Mouse (Mus musculus) left cerebral cortex, postnatal 10 days (tissue): ENCODE measurements at regions not wholly inside any gene's neighbourhood (a gene's known extent, or its start where the extent isn't known, plus 50 kb on each side); places are given as distances from the start of the nearest gene placed in this dataset.

ENCODE experiments used
- DNase-seq, 2 experiments: peaks; one replicate each; pipeline ENCODE4 v3.0.0; 2021 to 2022; ENCODE audit warnings: low spot score in 2 of 2, mixed read lengths in 1 of 2; ENCODE audit errors: extremely low spot score in 1 of 2
- intact Hi-C: fragments of 180-260 bp; cut with DNase I; formaldehyde crosslinking; loops from one replicate; pipeline ENCODE4 v1.15.1; 2025

DNA sequence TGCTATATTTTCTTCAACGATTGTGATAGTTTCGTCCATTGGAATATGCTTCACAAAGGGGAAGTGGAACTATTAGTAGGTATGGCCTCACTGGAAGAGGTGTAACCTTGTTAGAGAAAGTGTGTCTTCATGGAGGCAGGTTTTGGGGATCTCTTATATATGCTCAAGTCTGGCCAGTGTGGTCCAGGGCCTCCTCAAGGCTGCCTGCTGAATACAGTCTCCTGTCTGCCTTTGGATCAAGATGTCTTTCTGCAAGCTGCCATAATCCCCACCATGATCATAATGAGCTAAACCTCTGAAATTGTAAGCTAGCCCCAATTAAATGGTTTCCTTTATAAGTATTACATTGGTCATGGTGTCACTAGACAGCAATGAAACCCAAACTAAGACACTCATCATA lies 384.3 kb downstream of the Btbd3 start:
- intact Hi-C loops, result no loop called here

GRCm38 (mm10) chr2:138641335-138641734 lies 385.0 kb downstream of the Btbd3 start:
- DNase-seq, result no peak
- intact Hi-C loops, result no loop called here

More for the DNA sequence above, 384.3 kb downstream of the Btbd3 start:
- no peak for DNase-seq

DNA sequence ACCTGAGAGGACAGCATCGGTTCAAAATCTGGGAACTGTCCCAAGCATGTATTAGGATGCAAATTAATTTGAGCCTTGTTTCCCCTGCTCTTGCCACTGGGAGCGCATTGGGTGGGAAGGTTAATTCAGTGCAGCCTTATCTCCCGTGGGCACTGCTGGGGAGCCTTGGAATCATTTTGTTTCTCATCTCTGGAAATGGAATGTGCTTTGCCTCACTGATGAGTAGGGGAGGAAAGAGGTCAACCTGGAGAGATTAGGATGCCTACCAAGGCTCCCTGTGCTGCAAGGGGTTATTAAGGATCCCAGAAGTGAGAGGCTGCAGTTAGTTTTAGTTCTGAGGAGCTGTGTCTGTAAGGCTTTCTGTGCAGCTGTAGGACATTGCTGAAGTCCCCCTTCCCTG lies 392.3 kb downstream of the Btbd3 start:
- DNase-seq, result no peak

DNA sequence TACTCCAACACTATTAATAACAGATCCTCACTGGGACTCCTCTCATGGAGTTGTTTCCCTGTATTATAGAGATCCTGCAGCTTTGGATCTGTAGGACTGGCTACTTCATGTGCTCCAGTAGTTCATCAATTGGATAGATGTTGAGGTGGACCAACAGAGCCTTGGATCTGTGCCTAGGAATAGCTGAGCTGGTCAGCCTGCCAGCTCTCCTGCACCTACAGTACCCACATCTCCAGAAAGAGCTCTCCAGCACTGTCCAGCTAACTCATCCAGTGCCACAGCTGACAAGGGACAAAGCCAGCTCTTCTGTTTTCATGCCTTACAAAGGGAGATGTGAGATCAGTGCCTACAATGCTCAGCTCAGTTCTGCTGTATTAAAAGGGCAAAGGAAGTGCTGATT lies 403.0 kb downstream of the Btbd3 start:
- DNase-seq, result no peak
- intact Hi-C loops, result no loop called here

More for the DNA sequence above, 392.3 kb downstream of the Btbd3 start:
- intact Hi-C loops, result no loop called here

GRCm38 (mm10) chr2:138670307-138670706 lies 413.9 kb downstream of the Btbd3 start:
- no peak for DNase-seq
- intact Hi-C loops, result no loop called here

- intact Hi-C loops, result no loop called here
- no peak for DNase-seq
Observed at GRCm38 (mm10) chr2:138674801-138675200, 418.4 kb downstream of the Btbd3 start.

GRCm38 (mm10) chr2:138675229-138676065 lies 419.1 kb downstream of the Btbd3 start:
- no peak for DNase-seq
- intact Hi-C loops, result no loop called here

- DNase-seq, result peak in 1 of 2 experiments; percentile 40
- intact Hi-C loops, result no loop called here
Observed at GRCm38 (mm10) chr2:138688140-138688871, 431.9 kb downstream of the Btbd3 start.

GRCm38 (mm10) chr2:138689497-138689896 lies 433.1 kb downstream of the Btbd3 start:
- DNase-seq, result no peak
- intact Hi-C loops, result no loop called here

DNA sequence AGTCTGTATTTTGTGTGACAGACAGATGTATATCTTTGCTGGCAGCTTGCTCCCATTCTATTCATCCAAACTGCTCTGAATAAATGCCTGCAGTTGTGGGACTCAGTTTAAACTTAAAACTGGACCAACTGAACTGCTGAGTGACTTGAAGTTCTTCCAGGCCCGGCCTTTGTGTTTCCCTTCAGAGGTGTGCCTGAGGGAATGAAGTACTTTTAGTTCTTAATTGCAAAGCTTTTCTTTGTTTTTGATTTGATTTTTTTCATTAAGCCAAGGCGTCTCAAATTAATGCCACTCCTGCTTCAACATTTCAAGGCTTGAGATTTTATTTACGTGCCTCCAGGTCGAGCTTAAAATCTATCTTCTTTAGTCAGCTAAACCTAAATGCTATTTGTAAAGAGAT lies 446.4 kb downstream of the Btbd3 start:
- intact Hi-C loops, result no loop called here

GRCm38 (mm10) chr2:138703943-138704541 lies 447.7 kb downstream of the Btbd3 start:
- intact Hi-C loops, result no loop called here
- DNase-seq, result no peak

More for the DNA sequence above, 446.4 kb downstream of the Btbd3 start:
- DNase-seq, result no peak

- peak in 1 of 2 experiments; percentile 16 for DNase-seq
- intact Hi-C loops, result no loop called here
Observed at GRCm38 (mm10) chr2:138708763-138709162, 452.4 kb downstream of the Btbd3 start.

DNA sequence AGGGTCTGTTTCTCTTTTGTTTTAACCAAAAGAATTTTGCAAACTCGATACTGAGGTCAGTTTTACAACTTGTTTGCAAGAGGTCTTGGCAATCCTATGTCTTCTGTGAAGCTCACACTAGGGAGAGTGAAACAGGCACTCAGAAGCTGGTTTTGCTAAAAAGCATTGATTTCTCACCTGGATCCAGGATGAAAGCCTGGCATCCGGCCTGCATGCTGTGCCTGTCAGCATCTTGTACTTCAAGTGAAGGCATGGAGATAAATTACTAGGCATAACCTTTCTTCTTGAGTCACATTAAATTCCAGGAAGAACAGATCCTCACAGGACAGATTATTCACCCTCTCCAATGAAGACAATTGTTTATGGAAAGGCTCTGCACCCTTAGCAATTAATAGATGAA lies 477.5 kb downstream of the Btbd3 start:
- intact Hi-C loops, result no loop called here
- DNase-seq, result no peak

GRCm38 (mm10) chr2:138744806-138745205 lies 488.4 kb downstream of the Btbd3 start:
- intact Hi-C loops, result no loop called here
- peak in 1 of 2 experiments; percentile 6 for DNase-seq

GRCm38 (mm10) chr2:138760439-138760963 lies 504.1 kb downstream of the Btbd3 start:
- intact Hi-C loops, result no loop called here

DNA sequence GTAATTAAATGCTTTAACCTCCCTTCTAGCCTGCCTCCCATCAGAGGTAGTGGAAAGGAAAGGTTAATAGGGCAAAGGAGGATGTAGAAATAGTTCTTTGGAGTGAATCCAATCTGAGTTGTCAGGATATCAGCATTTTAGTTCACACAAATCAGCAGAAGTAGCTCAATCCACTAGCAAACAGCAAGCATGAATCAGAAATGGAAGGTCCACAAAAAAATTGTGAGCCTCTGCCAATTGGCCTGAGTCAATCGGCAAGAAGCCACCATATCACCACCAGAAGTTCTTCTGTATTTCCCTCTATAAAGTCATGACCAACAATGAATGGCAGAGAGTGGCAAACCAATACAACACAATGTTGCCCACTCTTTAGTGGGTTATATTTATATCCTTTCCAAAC lies 505.0 kb downstream of the Btbd3 start:
- DNase-seq, result no peak
- intact Hi-C loops, result no loop called here

More at GRCm38 (mm10) chr2:138760439-138760963, 504.1 kb downstream of the Btbd3 start:
- no peak for DNase-seq

DNA sequence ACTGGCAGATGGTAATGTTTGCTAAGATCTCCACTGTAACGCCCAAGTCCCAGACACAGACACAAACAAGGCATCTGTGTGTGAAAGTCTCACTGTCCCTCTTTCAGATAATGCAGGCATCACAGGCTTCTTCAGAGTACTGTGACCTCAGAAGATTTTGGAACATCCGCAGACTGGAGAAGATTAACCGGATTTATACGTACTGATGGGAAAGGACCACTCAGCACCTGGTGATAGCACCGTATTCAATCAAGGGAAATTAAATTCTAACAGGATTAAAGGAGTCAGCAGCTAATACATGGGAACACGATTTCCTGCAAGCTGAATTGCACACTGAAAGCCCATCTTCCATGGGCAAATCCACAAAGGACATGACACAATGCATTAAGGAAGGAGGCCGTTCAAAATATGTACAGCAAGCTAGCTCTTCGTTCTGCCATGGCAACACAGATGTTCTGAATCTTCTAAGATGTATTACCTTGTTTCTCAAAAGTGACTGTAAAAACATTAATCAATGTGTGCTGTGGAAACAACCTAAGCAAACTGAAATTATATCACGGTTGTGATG lies 510.0 kb downstream of the Btbd3 start:
- no peak for DNase-seq
- intact Hi-C loops, result no loop called here

- intact Hi-C loops, result no loop called here
- DNase-seq, result no peak
Observed at GRCm38 (mm10) chr2:138783781-138784180, 527.4 kb downstream of the Btbd3 start.
